8 mouse cellular contexts compared by ENCODE assay signal in genomic region chr4:132884844-132885374, GRCm38 (mm10). TPM values are rescaled to one million over a fixed set of nuclear protein-coding genes. Genes with fewer than 3 reads are reported as not detected.
A peak's percentile ranks its signal among the peaks of the same experiment; 100 is the strongest.
DNase-seq lines count a peak whose midpoint lies in the region; ATAC-seq and TF ChIP-seq lines count a peak whose summit lies in the region.

No protein-coding gene starts in this region.

- no peak for ATAC-seq in embryonic facial prominence, embryonic 13.5 days (ENCODE audit: insufficient number of reproducible peaks, insufficient read depth, low FRiP score, low TSS enrichment, low read depth)

- peak; percentile 41 for DNase-seq in layer of hippocampus, adult 11-12 months (ENCODE audit: low spot score)
- no peak for DNase-seq in layer of hippocampus, adult 9-10 months (ENCODE audit: low spot score)
- peak; percentile 46 to 60 for DNase-seq in layer of hippocampus, adult 2 months (ENCODE audit: low spot score in 2 of 2)
- DNase-seq in midbrain, embryonic 10.5 days (ENCODE audit: low spot score): no peak
- no peak for DNase-seq in urinary bladder, postnatal 36 days (ENCODE audit: low spot score in 2 of 2)
- DNase-seq in thymus, postnatal 36 days: no peak
- no peak for DNase-seq in left cerebral cortex, adult 8-10 months (ENCODE audit: low spot score in 2 of 2)

- WGBS in embryonic facial prominence, embryonic 13.5 days: 5% methylated on average over 9 of the region's 9 CpGs
- 22% methylated on average over 9 of the region's 9 CpGs for WGBS in midbrain, embryonic 10.5 days

- TF ChIP-seq CTCF in layer of hippocampus, adult 2 months (conservative IDR thresholded peaks at IDR 0.05): no peak

- peak overlapping the region; percentile 94 for H3K4me3 ChIP-seq in embryonic facial prominence, embryonic 13.5 days
- peak overlapping the region; percentile 92 for H3K4me3 ChIP-seq in layer of hippocampus, adult 2 months
- peak overlapping the region; percentile 97 for H3K4me3 ChIP-seq in midbrain, embryonic 10.5 days

- H3K9me3 ChIP-seq in embryonic facial prominence, embryonic 13.5 days: no peaks in the 10 kb centered on the region
- H3K9me3 ChIP-seq in midbrain, embryonic 10.5 days (replicated peaks): no peaks in the 10 kb centered on the region

- H3K4me2 ChIP-seq in embryonic facial prominence, embryonic 13.5 days: peak overlapping the region; percentile 71

- peak overlapping the region; percentile 84 for H3K27ac ChIP-seq in embryonic facial prominence, embryonic 13.5 days
- peak overlapping the region; percentile 91 for H3K27ac ChIP-seq in layer of hippocampus, adult 2 months
- H3K27ac ChIP-seq in midbrain, embryonic 10.5 days (replicated peaks): peak overlapping the region; percentile 92

- peaks cover 17% of the 10 kb centered on the region for H3K4me1 ChIP-seq in embryonic facial prominence, embryonic 13.5 days
- peaks cover 31% of the 10 kb centered on the region for H3K4me1 ChIP-seq in midbrain, embryonic 10.5 days

- H3K36me3 ChIP-seq in embryonic facial prominence, embryonic 13.5 days: peaks cover 8% of the 10 kb centered on the region
- peaks cover 14% of the 10 kb centered on the region for H3K36me3 ChIP-seq in midbrain, embryonic 10.5 days

- H3K9ac ChIP-seq in embryonic facial prominence, embryonic 13.5 days: peak overlapping the region; percentile 94

- H3K27me3 ChIP-seq in embryonic facial prominence, embryonic 13.5 days: no peaks in the 10 kb centered on the region
- no peaks in the 10 kb centered on the region for H3K27me3 ChIP-seq in midbrain, embryonic 10.5 days (ENCODE audit: low read depth, poor library complexity, severe bottlenecking)

RNA-seq across cellular contexts. Expression of gene Stx12, which starts 0.6 kb away (rescaled TPM):
- 60.3 and 65.5 TPM in 2 replicates for polyA plus RNA-seq in embryonic facial prominence, embryonic 13.5 days (2015; fragmentation: Nextera tagmentation; extraction: Ambion mirVana)
- total RNA-seq in layer of hippocampus, adult 2 months (2021): 100 to 1,000 TPM; 105 to 108 TPM
- polyA plus RNA-seq in midbrain, embryonic 10.5 days (2016; fragmentation: Nextera tagmentation; extraction: Ambion mirVana): 61.5 and 72.5 TPM in 2 replicates
- total RNA-seq in left cerebral cortex, adult 8-10 months (2022): 100 to 1,000 TPM in 1 of 4 experiments, 10 to 100 TPM in 3; 97.6 to 103 (median 98.8) TPM

RNA-seq across cellular contexts. Expression of gene Fam76a, which starts 37.4 kb away (rescaled TPM):
- polyA plus RNA-seq in embryonic facial prominence, embryonic 13.5 days (2015; fragmentation: Nextera tagmentation; extraction: Ambion mirVana): 44.7 and 47.7 TPM in 2 replicates
- total RNA-seq in layer of hippocampus, adult 2 months (2021): 10 to 100 TPM; 51.2 to 54.5 TPM
- 34.7 and 35.5 TPM in 2 replicates for polyA plus RNA-seq in midbrain, embryonic 10.5 days (2016; fragmentation: Nextera tagmentation; extraction: Ambion mirVana)
- 10 to 100 TPM; 46.4 to 64.0 (median 61.0) TPM for total RNA-seq in left cerebral cortex, adult 8-10 months (2022)

RNA-seq across cellular contexts. Expression of gene Ppp1r8, which starts 41.9 kb away (rescaled TPM):
- 55.9 and 64.0 TPM in 2 replicates for polyA plus RNA-seq in embryonic facial prominence, embryonic 13.5 days (2015; fragmentation: Nextera tagmentation; extraction: Ambion mirVana)
- total RNA-seq in layer of hippocampus, adult 2 months (2021): 10 to 100 TPM; 40.7 to 43.5 TPM
- polyA plus RNA-seq in midbrain, embryonic 10.5 days (2016; fragmentation: Nextera tagmentation; extraction: Ambion mirVana): 78.1 and 79.8 TPM in 2 replicates
- 10 to 100 TPM; 37.8 to 43.7 (median 42.0) TPM for total RNA-seq in left cerebral cortex, adult 8-10 months (2022)

Comparison
In these comparisons a context has a peak if more than half of its experiments do, and no peak if none do; other contexts are left out.
1. DNase-seq: peak in layer of hippocampus, adult 11-12 months (single experiment) and layer of hippocampus, adult 2 months (2 of 2); none in layer of hippocampus, adult 9-10 months (single experiment), midbrain, embryonic 10.5 days (single experiment), urinary bladder, postnatal 36 days (0 of 2), thymus, postnatal 36 days (0 of 2) and left cerebral cortex, adult 8-10 months (0 of 2).
2. Peak in every context shown above with its lines, with median percentiles within 50 percentile points of each other: H3K27ac ChIP-seq and H3K4me3 ChIP-seq.